Mouse (Mus musculus) urinary bladder, postnatal 36 days (tissue): Measurements from ENCODE around the gene Aimp2.

ENCODE experiments used
- DNase-seq, 2 experiments: peaks; one replicate each; pipeline ENCODE4 v3.0.0; 2022; ENCODE audit warnings: low spot score in 2 of 2, mixed read lengths in 1 of 2

The Aimp2 gene

GRCm38 (mm10) chr5:143909417-143910400, at the start of gene Aimp2, which contains the start of gene Pms2:
Aimp2 (minus strand) TSS chr5:143909847.
Pms2 (plus strand) TSS chr5:143909964.
- DNase-seq, result peak; percentile 94 to 96

- no peak for DNase-seq
Observed at GRCm38 (mm10) chr5:143957101-143957500, 47.5 kb upstream of the Aimp2 start.

- DNase-seq, result no peak
Observed at GRCm38 (mm10) chr5:143950016-143950415, 40.4 kb upstream of the Aimp2 start.

- no peak for DNase-seq
Observed at GRCm38 (mm10) chr5:143948361-143948760, 38.7 kb upstream of the Aimp2 start.

GRCm38 (mm10) chr5:143943231-143944125, 33.8 kb upstream of the Aimp2 start:
- DNase-seq, result no peak

- no peak for DNase-seq
Observed at GRCm38 (mm10) chr5:143941588-143941987, 31.9 kb upstream of the Aimp2 start.

GRCm38 (mm10) chr5:143936156-143936555, 26.5 kb upstream of the Aimp2 start:
- no peak for DNase-seq

GRCm38 (mm10) chr5:143933875-143934274, 24.2 kb upstream of the Aimp2 start:
- DNase-seq, result no peak

- no peak for DNase-seq
Observed at GRCm38 (mm10) chr5:143933414-143933813, 23.8 kb upstream of the Aimp2 start.

- no peak for DNase-seq
Observed at GRCm38 (mm10) chr5:143932831-143933230, 23.2 kb upstream of the Aimp2 start, which contains the start of gene Rsph10b. Rsph10b (plus strand) TSS chr5:143933035.

GRCm38 (mm10) chr5:143931863-143932580, 22.4 kb upstream of the Aimp2 start:
- no peak for DNase-seq

GRCm38 (mm10) chr5:143930656-143931055, 21.0 kb upstream of the Aimp2 start:
- DNase-seq, result no peak

- no peak for DNase-seq
Observed at GRCm38 (mm10) chr5:143929291-143929690, 19.6 kb upstream of the Aimp2 start.

GRCm38 (mm10) chr5:143927875-143928274, 18.2 kb upstream of the Aimp2 start, which contains the start of gene Gm42421:
Gm42421 (plus strand) TSS chr5:143928175.
- no peak for DNase-seq

- DNase-seq, result no peak
Observed at GRCm38 (mm10) chr5:143924781-143925452, 15.3 kb upstream of the Aimp2 start.

GRCm38 (mm10) chr5:143918120-143918519, 8.5 kb upstream of the Aimp2 start:
- no peak for DNase-seq

GRCm38 (mm10) chr5:143917418-143917817, 7.8 kb upstream of the Aimp2 start:
- peak; percentile 46 to 54 for DNase-seq

- DNase-seq, result no peak
Observed at GRCm38 (mm10) chr5:143916221-143916620, 6.6 kb upstream of the Aimp2 start.

- no peak for DNase-seq
Observed at GRCm38 (mm10) chr5:143908926-143909325, 721 bp downstream of the Aimp2 start.

- DNase-seq, result no peak
Observed at GRCm38 (mm10) chr5:143906429-143906828, 3.2 kb downstream of the Aimp2 start.

GRCm38 (mm10) chr5:143903813-143904212, 5.8 kb downstream of the Aimp2 start:
- no peak for DNase-seq
